Mouse (Mus musculus) ES-Bruce4 (cell line): ENCODE measurements around the gene Phkb.

ENCODE experiments used
- CTCF ChIP-seq: IDR thresholded peaks from one replicate; pipeline ENCODE4 v1.8.1; 2011; ENCODE audit warnings: low read depth, low read length
- POLR2A ChIP-seq: IDR thresholded peaks from one replicate; pipeline ENCODE4 v1.8.1; 2011; ENCODE audit warnings: low read length; ENCODE audit not compliant: insufficient read depth

- TF ChIP-seq POLR2A (no peak), CTCF (no peak)
Observed at GRCm38 (mm10) chr8:85845887-85846286, 5.1 kb downstream of the Phkb start.
